Mouse (Mus musculus) neural tube, embryonic 11.5 days (tissue): ENCODE measurements at regions not wholly inside any gene's neighbourhood (a gene's known extent, or its start where the extent isn't known, plus 50 kb on each side); places are given as distances from the start of the nearest gene placed in this dataset.

ENCODE experiments used
- ATAC-seq: fragments of 200-750 bp; cut with Nextera tagmentation; 2 replicates; pipeline ENCODE4 v1.8.0; 2017; ENCODE audit warnings: moderate number of reproducible peaks, mild to moderate bottlenecking, moderate TSS enrichment, moderate library complexity; ENCODE audit not compliant: insufficient read depth, low FRiP score, low TSS enrichment
- DNase-seq: peaks from one replicate; pipeline ENCODE4 v3.0.0-alpha.2; 2015; ENCODE audit warnings: low spot score
- H3K27ac ChIP-seq: fragments of 300-500 bp; sonication (generic); 2 replicates; pipeline ENCODE4 v1.5.1; 2014; ENCODE audit warnings: low read depth, mild to moderate bottlenecking, low read length
- H3K27me3 ChIP-seq: fragments of 300-500 bp; sonication (generic); 2 replicates; pipeline ENCODE4 v1.6.1; 2014; ENCODE audit warnings: mild to moderate bottlenecking, low read length, mixed read lengths; ENCODE audit not compliant: control insufficient read depth, insufficient read depth
- H3K36me3 ChIP-seq: fragments of 300-500 bp; sonication (generic); 2 replicates; pipeline ENCODE4 v1.6.1; 2014; ENCODE audit warnings: mild to moderate bottlenecking, low read length, moderate library complexity, mixed read lengths; ENCODE audit not compliant: control insufficient read depth, insufficient read depth
- H3K4me1 ChIP-seq: fragments of 300-500 bp; sonication (generic); 2 replicates; pipeline ENCODE4 v1.6.1; 2014; ENCODE audit warnings: low read length, mixed read lengths; ENCODE audit not compliant: control insufficient read depth, insufficient read depth
- H3K4me2 ChIP-seq: fragments of 300-500 bp; sonication (generic); 2 replicates; pipeline ENCODE4 v1.6.1; 2014; ENCODE audit warnings: low read depth, mild to moderate bottlenecking, moderate library complexity
- H3K4me3 ChIP-seq: fragments of 300-500 bp; sonication (generic); 2 replicates; pipeline ENCODE4 v1.5.1; 2014; ENCODE audit warnings: low read depth, low read length
- H3K9ac ChIP-seq: fragments of 300-500 bp; sonication (generic); 2 replicates; pipeline ENCODE4 v1.6.1; 2014; ENCODE audit warnings: mild to moderate bottlenecking, low read length
- H3K9me3 ChIP-seq: fragments of 300-500 bp; sonication (generic); 2 replicates; pipeline ENCODE4 v1.6.1; 2016; ENCODE audit warnings: low read length; ENCODE audit not compliant: control insufficient read depth
- WGBS: fragments of 180-500 bp; shearing (Covaris S2); extraction: QIAGEN DNeasy Blood & Tissue Kit; methylation state at CpG from one replicate; pipeline ENCODE4 v1.1.7; 2014; 5-methylcytosine and 5-hydroxymethylcytosine counted together

GRCm38 (mm10) chr4:89368850-89369524, 58.1 kb upstream of the Cdkn2b start:
- ATAC-seq (no peak), DNase-seq (no peak)
- no peak overlapping the region for H3K4me3 ChIP-seq
- H3K36me3 ChIP-seq = no peaks in the 10 kb centered on the region
- WGBS = 83% methylated on average over 12 of the region's 12 CpGs
- no peaks in the 10 kb centered on the region for H3K4me1 ChIP-seq
- H3K9me3 ChIP-seq = no peaks in the 10 kb centered on the region
- H3K27ac ChIP-seq = no peak overlapping the region
- no peak overlapping the region for H3K4me2 ChIP-seq
- no peak overlapping the region for H3K9ac ChIP-seq
- H3K27me3 ChIP-seq = no peaks in the 10 kb centered on the region

GRCm38 (mm10) chr4:89366581-89367141, 55.8 kb upstream of the Cdkn2b start:
- H3K36me3 ChIP-seq = no peaks in the 10 kb centered on the region
- ATAC-seq (no peak), DNase-seq (no peak)
- no peaks in the 10 kb centered on the region for H3K9me3 ChIP-seq
- no peak overlapping the region for H3K4me3 ChIP-seq
- WGBS = 58% methylated on average over 10 of the region's 10 CpGs
- H3K27ac ChIP-seq = no peak overlapping the region
- H3K4me2 ChIP-seq = no peak overlapping the region
- no peaks in the 10 kb centered on the region for H3K27me3 ChIP-seq
- no peak overlapping the region for H3K9ac ChIP-seq
- H3K4me1 ChIP-seq = no peaks in the 10 kb centered on the region

- Histone ChIP-seq H3K9ac (no peak overlapping the region), H3K36me3 (no peaks in the 10 kb centered on the region), H3K4me3 (no peak overlapping the region), H3K9me3 (no peaks in the 10 kb centered on the region), H3K4me1 (no peaks in the 10 kb centered on the region), H3K27ac (no peak overlapping the region), H3K4me2 (no peak overlapping the region), H3K27me3 (no peaks in the 10 kb centered on the region)
- no peak for DNase-seq
- no peak for ATAC-seq
- WGBS = 48% methylated on average over 5 of the region's 5 CpGs
Measured at GRCm38 (mm10) chr4:89365875-89366274, 55.0 kb upstream of the Cdkn2b start.

- ATAC-seq (no peak), DNase-seq (no peak)
- no peaks in the 10 kb centered on the region for H3K9me3 ChIP-seq
- H3K4me1 ChIP-seq = no peaks in the 10 kb centered on the region
- no peak overlapping the region for H3K4me3 ChIP-seq
- H3K36me3 ChIP-seq = no peaks in the 10 kb centered on the region
- no peak overlapping the region for H3K4me2 ChIP-seq
- H3K27me3 ChIP-seq = no peaks in the 10 kb centered on the region
- no peak overlapping the region for H3K27ac ChIP-seq
- WGBS = 86% methylated on average over 2 of the region's 2 CpGs
- H3K9ac ChIP-seq = no peak overlapping the region
Measured at GRCm38 (mm10) chr4:89363150-89363683, 52.4 kb upstream of the Cdkn2b start.

GRCm38 (mm10) chr4:89362650-89363049, 51.8 kb upstream of the Cdkn2b start:
- no peak for DNase-seq
- H3K9ac ChIP-seq = no peak overlapping the region
- ATAC-seq = no peak
- H3K27ac ChIP-seq = no peak overlapping the region
- H3K36me3 ChIP-seq = no peaks in the 10 kb centered on the region
- H3K27me3 ChIP-seq = no peaks in the 10 kb centered on the region
- 68% methylated on average over 3 of the region's 3 CpGs for WGBS
- H3K4me1 ChIP-seq = no peaks in the 10 kb centered on the region
- no peak overlapping the region for H3K4me3 ChIP-seq
- no peak overlapping the region for H3K4me2 ChIP-seq
- no peaks in the 10 kb centered on the region for H3K9me3 ChIP-seq

GRCm38 (mm10) chr4:89361316-89361715, 50.5 kb upstream of the Cdkn2b start:
- H3K9ac ChIP-seq = no peak overlapping the region
- no peaks in the 10 kb centered on the region for H3K36me3 ChIP-seq
- H3K4me2 ChIP-seq = no peak overlapping the region
- DNase-seq = no peak
- H3K9me3 ChIP-seq = no peaks in the 10 kb centered on the region
- WGBS = 92% methylated on average over 7 of the region's 7 CpGs
- no peak overlapping the region for H3K27ac ChIP-seq
- no peak overlapping the region for H3K4me3 ChIP-seq
- H3K27me3 ChIP-seq = no peaks in the 10 kb centered on the region
- no peak for ATAC-seq
- no peaks in the 10 kb centered on the region for H3K4me1 ChIP-seq
